Mouse (Mus musculus): ENCODE results near the gene Cdk6.

- TF ChIP-seq POLR2A (IDR thresholded peaks at IDR 0.05; ENCODE audit: borderline replicate concordance, extremely low read depth, insufficient read depth, insufficient read length, poor library complexity, severe bottlenecking): no peak
- TF ChIP-seq CTCF (IDR thresholded peaks at IDR 0.05; ENCODE audit: borderline replicate concordance, extremely low read depth, insufficient read depth, insufficient read length): no peak
Observed at GRCm38 (mm10) chr5:3392856-3393255, 51.6 kb downstream of the Cdk6 start.
